Mouse (Mus musculus): ENCODE measurements around the gene Htt. TPM values are rescaled to one million over a fixed set of nuclear protein-coding genes. Genes with fewer than 3 reads are reported as not detected.
A peak's percentile ranks its signal among the peaks of the same experiment; 100 is the strongest.

Gene Htt
- polyA plus RNA-seq, 1 experiment from 2014 or later, result 15.5 TPM

DNA sequence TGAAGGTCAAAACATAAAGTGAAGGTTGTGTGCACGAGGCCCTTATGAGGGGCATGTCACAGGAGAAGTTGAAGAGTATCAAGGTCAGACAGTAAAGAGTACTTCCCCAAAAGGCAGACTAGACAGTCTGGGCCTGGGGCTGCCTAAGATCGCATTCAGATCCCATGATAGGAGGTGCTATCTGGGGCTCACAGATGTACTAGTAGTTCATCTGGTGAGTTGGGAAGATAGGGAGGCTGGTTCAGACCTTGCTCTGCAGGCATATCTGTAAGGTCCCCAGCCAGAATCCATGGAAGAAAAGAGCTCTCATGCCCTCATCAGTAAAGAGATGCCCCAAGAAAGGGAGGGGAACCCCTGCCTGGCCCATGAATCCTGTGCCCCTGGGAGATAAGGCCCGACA, 157.2 kb downstream of the Htt start:
- WGBS, result 93% methylated on average over 3 of the region's 3 CpGs
- Histone ChIP-seq H3K27me3 (no peaks in the 10 kb centered on the region), H3K4me1 (replicated peaks) (peaks cover 19% of the 10 kb centered on the region), H3K4me2 (replicated peaks) (no peak overlapping the region), H3K36me3 (peaks cover 29% of the 10 kb centered on the region), H3K9me3 (no peaks in the 10 kb centered on the region), H3K4me3 (replicated peaks) (no peak overlapping the region), H3K9ac (replicated peaks) (no peak overlapping the region), H3K27ac (no peak overlapping the region)
- ATAC-seq, result no peak

GRCm38 (mm10) chr5:34922531-34922930, 161.0 kb downstream of the Htt start:
- H3K9me3 ChIP-seq, result no peaks in the 10 kb centered on the region
- WGBS, result 68% methylated on average over 6 of the region's 6 CpGs
- no peak for ATAC-seq
- no peak overlapping the region for H3K27ac ChIP-seq
- no peaks in the 10 kb centered on the region for H3K27me3 ChIP-seq
- H3K9ac ChIP-seq (replicated peaks), result no peak overlapping the region
- H3K4me2 ChIP-seq (replicated peaks), result no peak overlapping the region
- peaks cover 57% of the 10 kb centered on the region for H3K36me3 ChIP-seq
- H3K4me1 ChIP-seq (replicated peaks), result peaks cover 3% of the 10 kb centered on the region
- H3K4me3 ChIP-seq (replicated peaks), result no peak overlapping the region

DNA sequence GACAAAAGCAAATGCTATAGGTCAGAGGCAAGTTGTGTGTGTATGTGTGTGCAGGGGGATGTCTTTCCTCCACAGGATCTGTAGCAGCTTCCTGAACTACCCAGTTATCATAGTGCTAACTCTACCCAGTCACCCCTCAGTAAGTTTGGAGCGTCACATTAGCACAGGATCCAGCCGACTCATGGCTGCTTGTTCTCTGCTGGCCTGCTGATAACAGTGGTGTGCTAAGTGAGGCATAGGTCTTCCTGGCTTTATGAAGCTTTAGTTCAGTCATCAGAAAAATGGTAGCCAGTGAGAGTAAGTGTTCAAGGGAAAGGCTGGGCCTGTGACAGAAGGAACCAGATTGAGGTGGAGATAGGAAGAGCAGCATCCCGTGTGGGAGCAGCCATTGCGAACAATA, 162.4 kb downstream of the Htt start:
- Histone ChIP-seq H3K27ac (no peak overlapping the region), H3K4me3 (replicated peaks) (no peak overlapping the region), H3K9ac (replicated peaks) (no peak overlapping the region), H3K27me3 (no peaks in the 10 kb centered on the region), H3K4me1 (replicated peaks) (no peaks in the 10 kb centered on the region), H3K9me3 (no peaks in the 10 kb centered on the region), H3K4me2 (replicated peaks) (no peak overlapping the region), H3K36me3 (peaks cover 57% of the 10 kb centered on the region)
- no peak for ATAC-seq
- 95% methylated on average over 4 of the region's 4 CpGs for WGBS

DNA sequence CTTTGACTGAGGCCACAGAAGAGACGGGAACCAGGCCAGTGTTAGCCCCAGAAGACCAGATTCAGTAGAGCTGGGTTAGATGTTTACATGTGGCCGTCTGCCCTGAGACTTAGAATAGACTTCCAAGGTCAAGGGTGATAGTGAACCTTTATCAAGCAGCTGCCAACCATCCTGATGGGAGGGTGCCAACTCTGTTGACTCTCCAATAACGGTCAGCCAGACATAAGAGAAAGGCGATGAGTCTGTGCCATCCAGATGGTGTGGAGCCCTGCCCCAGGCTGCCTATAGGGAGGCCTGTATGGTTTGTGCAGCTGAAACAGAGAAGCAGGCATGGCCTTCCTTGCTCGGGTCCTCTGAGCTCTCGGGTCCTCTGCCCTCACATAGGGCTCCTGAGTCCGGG, 163.0 kb downstream of the Htt start:
- H3K9me3 ChIP-seq, result no peaks in the 10 kb centered on the region
- H3K4me1 ChIP-seq (replicated peaks), result no peaks in the 10 kb centered on the region
- 96% methylated on average over 7 of the region's 7 CpGs for WGBS
- H3K27ac ChIP-seq, result no peak overlapping the region
- no peaks in the 10 kb centered on the region for H3K27me3 ChIP-seq
- H3K9ac ChIP-seq (replicated peaks), result no peak overlapping the region
- ATAC-seq, result no peak
- no peak overlapping the region for H3K4me2 ChIP-seq (replicated peaks)
- peaks cover 57% of the 10 kb centered on the region for H3K36me3 ChIP-seq
- H3K4me3 ChIP-seq (replicated peaks), result no peak overlapping the region

- no peak overlapping the region for H3K9ac ChIP-seq (replicated peaks)
- H3K27me3 ChIP-seq, result no peaks in the 10 kb centered on the region
- H3K4me2 ChIP-seq (replicated peaks), result no peak overlapping the region
- peaks cover 40% of the 10 kb centered on the region for H3K36me3 ChIP-seq
- H3K9me3 ChIP-seq, result no peaks in the 10 kb centered on the region
- 88% methylated on average over 4 of the region's 4 CpGs for WGBS
- ATAC-seq, result no peak
- H3K4me1 ChIP-seq (replicated peaks), result peaks cover 18% of the 10 kb centered on the region
- H3K4me3 ChIP-seq (replicated peaks), result no peak overlapping the region
- H3K27ac ChIP-seq, result no peak overlapping the region
Measured at GRCm38 (mm10) chr5:34927648-34928047, 166.1 kb downstream of the Htt start.

DNA sequence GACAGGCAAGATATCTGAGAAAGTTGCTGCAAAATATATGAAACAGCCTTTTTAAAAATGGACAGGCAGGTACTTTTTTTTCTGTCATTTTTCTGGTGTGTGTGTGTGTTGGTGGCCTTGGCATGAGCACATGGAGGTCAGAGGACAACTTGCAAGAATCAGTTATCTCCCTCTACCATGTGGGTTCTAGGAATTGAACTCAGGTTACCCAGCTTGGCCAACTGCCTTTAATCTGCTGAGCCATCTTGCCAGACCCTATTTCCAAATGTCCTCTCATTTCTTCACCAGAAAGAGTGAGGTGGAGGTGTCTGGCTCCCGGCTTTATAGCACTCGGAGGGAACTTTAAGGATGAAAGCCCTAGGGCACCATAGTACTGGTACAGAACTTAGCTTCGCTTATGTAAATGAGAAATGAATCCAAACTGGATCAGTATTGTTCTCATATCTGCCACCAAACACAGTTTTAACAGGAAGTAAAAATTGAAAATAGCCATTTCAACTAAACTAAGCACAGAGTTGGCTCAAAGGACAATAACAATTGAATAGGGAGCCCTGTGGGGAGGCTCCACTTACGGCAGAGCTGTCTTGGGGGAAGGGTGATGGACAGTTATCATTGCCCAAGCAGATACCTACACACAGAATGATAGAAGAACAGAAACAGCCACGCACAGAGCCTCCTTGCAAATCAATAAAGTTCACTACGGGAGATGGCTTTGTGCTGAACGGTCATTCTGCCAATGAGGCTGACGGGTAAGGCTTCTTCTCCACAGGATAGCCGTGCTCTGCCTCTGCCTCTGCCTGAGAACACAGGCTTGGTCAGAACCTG, 168.8 kb downstream of the Htt start:
- ATAC-seq, result no peak
- peaks cover 18% of the 10 kb centered on the region for H3K4me1 ChIP-seq (replicated peaks)
- H3K36me3 ChIP-seq, result peaks cover 13% of the 10 kb centered on the region
- 78% methylated on average over 9 of the region's 9 CpGs for WGBS
- no peak overlapping the region for H3K4me3 ChIP-seq (replicated peaks)
- no peaks in the 10 kb centered on the region for H3K27me3 ChIP-seq
- no peaks in the 10 kb centered on the region for H3K9me3 ChIP-seq
- H3K9ac ChIP-seq (replicated peaks), result no peak overlapping the region
- H3K27ac ChIP-seq, result peak overlapping the region; percentile 32; the same call in 1 of the 2 replicates
- H3K4me2 ChIP-seq (replicated peaks), result no peak overlapping the region

DNA sequence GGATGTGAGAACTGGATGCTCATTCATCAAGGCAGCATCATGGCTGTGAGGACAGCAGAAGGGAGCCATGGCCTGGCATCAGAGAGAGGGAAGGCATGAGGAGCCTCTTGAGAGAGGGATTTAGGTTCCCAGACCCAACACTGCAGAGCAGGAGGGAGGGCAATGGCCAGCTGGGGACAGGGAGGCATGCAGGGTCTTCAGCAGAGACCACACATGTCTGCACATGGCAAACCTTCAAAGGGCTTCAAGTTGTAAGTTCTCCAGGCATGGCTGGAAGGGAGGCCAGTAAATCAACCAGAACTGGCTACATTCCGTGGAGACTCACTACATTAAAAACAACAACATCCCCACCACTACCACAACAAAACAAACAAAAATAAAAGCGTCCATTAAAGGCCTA, 169.6 kb downstream of the Htt start:
- no peak for ATAC-seq
- H3K4me1 ChIP-seq (replicated peaks), result peaks cover 18% of the 10 kb centered on the region
- no peak overlapping the region for H3K4me3 ChIP-seq (replicated peaks)
- H3K4me2 ChIP-seq (replicated peaks), result no peak overlapping the region
- 93% methylated on average over 2 of the region's 2 CpGs for WGBS
- peak overlapping the region; percentile 32; the same call in 1 of the 2 replicates for H3K27ac ChIP-seq
- no peaks in the 10 kb centered on the region for H3K27me3 ChIP-seq
- no peaks in the 10 kb centered on the region for H3K9me3 ChIP-seq
- peaks cover 6% of the 10 kb centered on the region for H3K36me3 ChIP-seq
- no peak overlapping the region for H3K9ac ChIP-seq (replicated peaks)

DNA sequence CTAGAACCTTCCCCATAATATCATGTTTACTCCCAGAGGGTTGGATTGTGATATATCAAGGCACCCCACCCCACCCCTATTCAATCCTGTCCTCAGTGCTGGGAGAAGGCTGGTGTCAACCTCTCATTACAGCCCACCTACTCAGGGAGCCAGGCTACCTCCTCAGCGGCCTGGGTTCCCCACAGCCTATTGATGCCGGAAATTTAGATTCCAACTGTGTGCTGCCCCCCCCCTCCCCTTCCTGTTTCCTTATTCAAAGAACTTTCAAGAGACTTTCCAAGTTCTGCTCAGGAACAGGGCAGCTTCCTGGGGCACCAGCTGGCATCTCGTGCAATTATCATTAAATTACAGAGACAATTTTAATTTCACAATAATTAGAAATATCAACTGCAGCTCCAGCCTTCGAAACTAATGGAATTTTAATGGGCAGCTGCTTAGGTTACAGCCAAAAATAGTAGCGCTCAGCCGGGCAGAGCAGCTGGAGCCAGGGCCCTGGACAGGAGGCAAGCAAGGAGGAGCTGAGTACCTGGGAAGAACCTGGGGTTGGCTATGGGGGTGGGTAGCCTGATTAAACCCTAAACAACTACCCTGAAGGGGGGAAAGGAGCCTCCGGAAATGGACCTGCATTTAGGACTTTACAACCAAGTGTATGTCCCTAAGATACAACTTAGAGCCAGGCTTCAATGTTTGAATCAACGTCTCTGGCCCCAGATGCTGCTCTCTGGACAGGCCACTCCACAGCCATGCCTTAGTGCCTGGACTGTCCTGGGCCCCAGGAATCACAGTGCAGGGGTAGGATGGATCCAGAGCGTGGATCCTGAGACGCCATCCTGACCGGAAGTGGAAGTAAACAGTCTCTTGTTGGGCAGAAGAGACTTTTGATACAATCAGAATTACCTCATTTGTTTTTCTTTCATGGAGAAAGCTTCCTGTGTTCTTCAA, 170.2 kb downstream of the Htt start:
- H3K27ac ChIP-seq, result peak overlapping the region; percentile 44
- H3K4me1 ChIP-seq (replicated peaks), result peaks cover 18% of the 10 kb centered on the region
- H3K27me3 ChIP-seq, result no peaks in the 10 kb centered on the region
- H3K9ac ChIP-seq (replicated peaks), result no peak overlapping the region
- ATAC-seq, result no peak
- 63% methylated on average over 11 of the region's 11 CpGs for WGBS
- no peak overlapping the region for H3K4me3 ChIP-seq (replicated peaks)
- H3K9me3 ChIP-seq, result no peaks in the 10 kb centered on the region
- H3K4me2 ChIP-seq (replicated peaks), result no peak overlapping the region
- H3K36me3 ChIP-seq, result no peaks in the 10 kb centered on the region

DNA sequence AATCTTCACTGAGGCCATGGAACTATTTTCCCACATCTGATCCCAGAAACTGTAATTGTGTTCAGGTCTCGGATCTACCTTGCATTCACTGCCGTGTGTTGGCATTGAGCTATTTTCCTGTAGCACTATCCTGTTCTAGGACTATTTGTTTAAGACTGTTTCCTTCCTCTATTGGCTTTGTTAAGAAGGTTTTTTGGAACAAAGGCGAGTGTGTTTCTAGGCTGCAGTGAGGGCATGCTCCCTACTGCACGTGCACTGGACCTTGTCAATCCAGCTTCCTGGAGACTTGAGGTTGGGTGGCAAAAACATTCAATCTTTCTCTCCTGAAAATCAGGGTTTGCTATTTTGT, 170.9 kb downstream of the Htt start:
- no peak overlapping the region for H3K4me3 ChIP-seq (replicated peaks)
- no peak overlapping the region for H3K9ac ChIP-seq (replicated peaks)
- H3K36me3 ChIP-seq, result no peaks in the 10 kb centered on the region
- H3K4me2 ChIP-seq (replicated peaks), result no peak overlapping the region
- 24% methylated on average over 4 of the region's 4 CpGs for WGBS
- ATAC-seq, result no peak
- peaks cover 18% of the 10 kb centered on the region for H3K4me1 ChIP-seq (replicated peaks)
- H3K27me3 ChIP-seq, result no peaks in the 10 kb centered on the region
- H3K9me3 ChIP-seq, result no peaks in the 10 kb centered on the region
- peak overlapping the region; percentile 44 for H3K27ac ChIP-seq

DNA sequence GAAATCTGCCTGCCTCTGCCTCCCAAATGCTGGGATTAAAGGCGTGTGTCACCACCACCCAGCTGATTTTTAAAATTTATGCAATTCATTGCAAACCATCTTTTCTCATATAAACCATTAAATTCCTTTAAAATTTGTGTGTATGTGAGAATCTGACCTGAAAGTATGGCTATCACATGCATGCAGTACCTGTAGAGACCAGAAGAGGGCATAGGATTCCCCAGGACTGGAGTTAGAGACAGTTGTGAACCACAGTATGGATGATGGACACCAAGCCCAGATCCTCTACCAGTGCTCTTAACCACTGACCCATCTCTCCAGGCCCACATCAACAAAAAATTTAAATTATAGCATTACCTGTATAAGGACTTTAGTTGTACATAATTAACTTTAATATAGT, 171.9 kb downstream of the Htt start:
- Histone ChIP-seq H3K27ac (no peak overlapping the region), H3K4me3 (replicated peaks) (no peak overlapping the region), H3K36me3 (no peaks in the 10 kb centered on the region), H3K9ac (replicated peaks) (no peak overlapping the region), H3K4me2 (replicated peaks) (no peak overlapping the region), H3K4me1 (replicated peaks) (peaks cover 18% of the 10 kb centered on the region), H3K27me3 (no peaks in the 10 kb centered on the region), H3K9me3 (no peaks in the 10 kb centered on the region)
- WGBS, result 93% methylated on average over 1 of the region's 1 CpGs
- ATAC-seq, result no peak

DNA sequence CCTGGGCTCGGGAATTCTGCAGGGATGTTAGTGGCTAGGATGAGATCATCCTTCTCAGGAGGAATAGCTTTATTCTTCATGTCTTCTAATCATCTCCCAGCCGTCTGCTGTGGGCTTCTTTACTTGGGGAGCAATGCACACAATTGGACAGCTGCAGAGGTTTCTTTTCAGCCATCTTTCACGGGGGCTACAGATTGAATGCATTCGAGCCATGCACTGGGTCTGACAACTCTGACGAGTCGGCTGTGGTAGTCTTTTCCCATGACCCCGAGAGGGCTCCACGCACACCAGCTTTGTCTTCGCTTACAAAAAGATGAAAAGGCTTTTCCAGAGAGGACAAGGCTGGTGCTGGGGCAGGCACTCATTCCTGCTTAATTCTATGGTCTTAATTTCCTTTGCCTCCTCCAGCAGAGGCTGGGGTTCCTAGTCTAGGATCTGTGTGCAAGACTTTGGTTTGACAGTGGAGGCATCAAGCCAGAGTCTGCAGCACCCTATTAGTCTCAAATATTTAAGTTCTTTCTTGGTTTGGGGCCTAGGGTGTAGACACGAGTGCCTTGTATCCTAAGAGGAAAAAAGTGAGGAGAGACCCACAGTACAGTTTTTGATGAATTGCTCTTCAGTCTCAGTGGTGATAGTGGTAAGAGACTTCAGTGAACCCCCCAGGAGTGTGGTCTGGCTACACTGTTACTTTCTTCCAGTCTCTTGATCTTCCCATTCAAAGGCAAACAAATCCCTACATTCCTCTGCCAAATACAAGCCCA, 180.3 kb downstream of the Htt start:
- Histone ChIP-seq H3K4me1 (replicated peaks) (peaks cover 13% of the 10 kb centered on the region), H3K4me2 (replicated peaks) (no peak overlapping the region), H3K4me3 (replicated peaks) (no peak overlapping the region), H3K9ac (replicated peaks) (no peak overlapping the region), H3K9me3 (no peaks in the 10 kb centered on the region), H3K36me3 (no peaks in the 10 kb centered on the region), H3K27me3 (no peaks in the 10 kb centered on the region), H3K27ac (peak overlapping the region; percentile 72)
- peak; percentile 85 for ATAC-seq
- 6% methylated on average over 10 of the region's 10 CpGs for WGBS

DNA sequence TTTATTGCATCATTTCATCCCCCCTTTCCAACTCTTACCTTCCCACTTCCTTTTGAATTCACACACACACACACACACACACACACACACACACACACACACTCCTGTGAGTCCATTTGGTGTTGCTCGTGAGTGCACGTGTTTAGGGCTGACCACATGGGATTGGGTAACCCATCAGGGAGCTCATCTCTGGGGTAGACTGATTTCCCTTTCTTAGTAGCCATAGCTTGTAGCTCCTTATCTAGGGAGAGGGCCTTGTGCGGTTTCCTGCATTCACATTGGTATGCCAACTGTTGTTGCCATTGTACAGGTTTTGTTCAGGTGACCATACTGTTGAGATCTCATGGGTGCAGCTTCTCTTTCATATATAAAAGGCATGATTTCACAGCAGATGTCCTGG, 181.9 kb downstream of the Htt start:
- no peak overlapping the region for H3K4me3 ChIP-seq (replicated peaks)
- no peak overlapping the region for H3K4me2 ChIP-seq (replicated peaks)
- no peaks in the 10 kb centered on the region for H3K36me3 ChIP-seq
- H3K4me1 ChIP-seq (replicated peaks), result peaks cover 14% of the 10 kb centered on the region
- H3K27ac ChIP-seq, result no peak overlapping the region
- no peak for ATAC-seq
- WGBS, result 93% methylated on average over 3 of the region's 3 CpGs
- no peaks in the 10 kb centered on the region for H3K27me3 ChIP-seq
- no peaks in the 10 kb centered on the region for H3K9me3 ChIP-seq
- no peak overlapping the region for H3K9ac ChIP-seq (replicated peaks)
